Mouse (Mus musculus): ENCODE results near the gene Ncor2. TPM values are rescaled to one million over a fixed set of nuclear protein-coding genes. Genes with fewer than 3 reads are reported as not detected.

Gene Ncor2
- total RNA-seq, 4 experiments from 2014 or later: 81.6 to 92.4 (median 84.5) TPM

DNA sequence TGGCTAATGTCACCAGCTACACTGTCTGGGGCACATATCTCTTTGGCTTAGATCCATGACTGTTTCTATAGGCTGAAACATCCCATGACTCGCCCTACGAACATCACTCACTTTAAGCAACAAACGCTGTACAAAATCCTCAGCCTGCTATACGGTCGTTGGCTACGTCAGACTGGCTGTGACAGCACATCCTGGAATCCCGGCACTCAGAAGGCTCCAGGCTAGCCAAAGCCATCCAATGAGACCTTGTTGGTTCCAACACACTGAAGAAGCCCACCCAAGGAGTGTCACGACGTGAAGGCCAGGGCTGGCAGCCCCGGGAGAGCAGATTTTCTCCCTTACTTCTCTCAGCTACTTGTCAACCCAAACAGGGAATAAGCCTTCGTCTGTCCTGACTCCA is 82.7 kb downstream of the Ncor2 start:
- no peak for DNase-seq (ENCODE audit: low spot score)

DNA sequence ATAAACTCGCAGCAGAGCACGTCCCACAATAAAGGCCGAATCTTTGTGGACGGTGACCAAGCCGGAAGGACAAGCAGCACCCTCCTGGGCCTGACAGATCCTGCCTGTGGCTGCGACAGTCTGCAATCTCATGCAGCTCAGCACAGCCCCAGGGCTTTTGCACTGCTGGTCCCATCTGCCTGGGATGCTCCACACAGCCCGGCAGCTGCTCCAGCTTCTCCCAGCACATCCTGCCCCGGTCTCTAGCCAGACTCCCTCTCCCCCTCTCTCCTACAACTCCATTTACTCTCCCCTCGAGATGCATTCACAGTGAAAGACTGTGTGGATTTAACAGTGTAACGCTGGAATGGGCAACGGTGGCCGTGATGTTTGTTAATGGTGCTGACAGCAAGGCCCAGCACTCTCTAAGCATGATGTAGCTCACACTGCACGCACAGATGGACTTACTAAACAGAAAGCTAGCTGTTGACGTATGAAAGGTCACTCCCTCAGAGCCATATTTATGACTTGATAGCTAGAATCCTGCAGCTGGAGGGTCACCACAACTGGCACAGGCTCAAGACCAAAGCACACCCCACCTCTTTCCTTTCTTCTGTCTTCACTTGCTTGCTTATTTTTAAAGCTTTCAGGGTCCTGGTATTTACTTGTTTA is 83.4 kb downstream of the Ncor2 start:
- no peak for DNase-seq (ENCODE audit: low spot score)

DNA sequence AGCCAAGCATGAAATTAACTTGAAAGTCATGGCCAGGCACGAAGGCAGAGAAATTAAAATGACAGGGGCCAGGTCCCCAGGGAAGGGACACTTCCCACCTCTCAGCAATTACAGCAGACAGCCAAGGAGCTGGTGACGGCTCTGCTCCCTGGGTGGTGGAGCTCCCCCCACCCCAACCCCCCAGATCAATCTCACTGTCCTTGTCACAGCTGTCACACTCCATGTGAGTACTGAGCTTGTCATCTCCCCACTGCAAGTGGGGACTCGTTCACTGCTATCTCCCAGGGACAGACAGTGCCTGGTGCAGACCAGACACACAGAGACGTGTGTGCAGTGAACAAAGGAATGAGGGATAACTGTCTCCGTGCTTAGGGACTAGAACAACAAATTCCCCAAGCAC is 85.2 kb downstream of the Ncor2 start:
- no peak for DNase-seq (ENCODE audit: low spot score)

- DNase-seq (ENCODE audit: low spot score): no peak
Observed at GRCm38 (mm10) chr5:125088076-125088475, 90.9 kb downstream of the Ncor2 start.

DNA sequence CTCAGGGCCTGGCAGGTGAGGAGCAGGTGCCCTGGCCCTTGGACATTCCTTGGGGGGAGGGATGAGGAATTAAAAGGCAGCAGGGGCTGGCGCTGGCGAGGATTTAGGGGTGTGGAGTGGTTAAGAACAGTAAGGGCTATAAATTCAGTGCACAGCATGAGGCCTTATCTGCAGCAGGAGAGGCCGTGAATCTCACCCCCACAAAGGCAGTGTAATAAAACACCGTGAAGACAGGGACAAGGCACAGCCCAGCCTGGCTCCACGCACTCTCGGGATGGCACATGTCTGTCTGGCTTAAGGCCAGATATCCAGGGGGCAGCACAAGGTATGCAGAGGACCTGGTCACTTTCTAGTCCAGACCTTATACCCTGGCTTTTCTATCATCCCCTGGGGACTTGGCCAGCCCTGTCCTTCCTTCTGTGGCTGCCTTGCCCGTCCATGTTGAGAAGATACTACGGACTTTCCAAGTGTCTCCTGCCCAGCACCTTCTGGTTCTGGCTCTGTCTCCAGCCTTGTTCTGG is 93.9 kb downstream of the Ncor2 start:
- no peak for DNase-seq (ENCODE audit: low spot score)

DNA sequence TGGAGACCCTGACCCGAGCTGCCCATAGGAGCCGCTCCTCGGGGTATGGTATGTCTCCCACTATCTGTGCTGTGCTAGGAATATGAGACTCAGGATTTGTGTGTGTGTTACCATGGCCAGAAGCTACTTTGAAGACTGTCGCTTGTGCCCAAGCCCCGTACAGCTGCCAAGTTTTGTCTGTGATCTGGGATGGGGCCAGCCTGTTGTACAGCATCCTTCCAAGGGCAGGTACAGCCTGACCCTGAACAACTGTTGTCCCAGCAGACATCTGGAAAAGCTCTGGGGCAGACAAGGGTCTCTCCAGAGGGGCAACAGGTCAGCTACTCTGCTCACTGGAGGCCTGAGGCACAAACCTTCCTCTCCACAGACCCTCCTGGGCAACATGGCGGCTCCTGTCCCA is 95.3 kb downstream of the Ncor2 start:
- no peak for DNase-seq (ENCODE audit: low spot score)

GRCm38 (mm10) chr5:125081318-125082101 is 97.5 kb downstream of the Ncor2 start:
- peak; percentile 85 for DNase-seq (ENCODE audit: low spot score)

- DNase-seq (ENCODE audit: low spot score): no peak
Observed at GRCm38 (mm10) chr5:125080787-125081317, 98.2 kb downstream of the Ncor2 start.

DNA sequence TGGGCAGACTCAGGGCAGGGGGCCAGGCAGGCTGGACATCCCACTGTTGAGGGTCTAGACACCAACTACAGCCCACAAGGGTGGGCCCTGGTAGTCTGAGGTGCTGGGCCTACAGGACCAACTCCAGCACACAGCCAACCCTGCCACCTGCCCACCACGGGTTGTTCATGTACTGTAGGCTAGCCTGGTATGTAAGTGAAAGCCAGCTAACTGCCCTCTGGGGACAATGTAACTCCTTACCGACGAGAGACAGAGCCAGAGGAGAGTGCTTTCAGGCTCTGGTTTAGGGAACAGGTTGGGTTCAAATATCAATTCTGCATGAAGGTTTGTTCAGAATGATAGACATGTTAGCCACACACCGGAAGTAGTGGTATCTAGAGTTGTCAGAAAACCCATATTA is 98.7 kb downstream of the Ncor2 start:
- DNase-seq (ENCODE audit: low spot score): no peak

GRCm38 (mm10) chr5:125078220-125078619 is 100.8 kb downstream of the Ncor2 start:
- no peak for DNase-seq (ENCODE audit: low spot score)

DNA sequence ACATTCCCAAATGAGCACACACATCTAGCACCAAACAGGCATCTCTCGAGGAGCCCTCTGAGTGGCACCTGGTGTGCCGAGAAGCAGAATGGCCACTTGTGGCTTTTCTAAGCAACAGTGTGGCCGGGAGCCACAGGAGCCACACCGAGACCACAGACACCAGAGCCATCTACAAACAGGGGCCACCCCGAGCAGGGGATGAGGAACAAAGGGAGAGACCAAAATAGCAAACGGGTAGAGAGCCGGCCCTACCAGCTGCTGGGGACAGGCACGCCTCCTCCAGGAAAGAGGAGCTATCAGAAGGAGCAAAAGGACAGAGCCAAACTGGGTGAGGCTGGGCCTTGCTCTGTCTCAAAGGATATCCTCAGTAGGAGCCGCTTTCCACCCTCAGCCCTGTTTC is 102.8 kb downstream of the Ncor2 start:
- DNase-seq (ENCODE audit: low spot score): no peak

DNA sequence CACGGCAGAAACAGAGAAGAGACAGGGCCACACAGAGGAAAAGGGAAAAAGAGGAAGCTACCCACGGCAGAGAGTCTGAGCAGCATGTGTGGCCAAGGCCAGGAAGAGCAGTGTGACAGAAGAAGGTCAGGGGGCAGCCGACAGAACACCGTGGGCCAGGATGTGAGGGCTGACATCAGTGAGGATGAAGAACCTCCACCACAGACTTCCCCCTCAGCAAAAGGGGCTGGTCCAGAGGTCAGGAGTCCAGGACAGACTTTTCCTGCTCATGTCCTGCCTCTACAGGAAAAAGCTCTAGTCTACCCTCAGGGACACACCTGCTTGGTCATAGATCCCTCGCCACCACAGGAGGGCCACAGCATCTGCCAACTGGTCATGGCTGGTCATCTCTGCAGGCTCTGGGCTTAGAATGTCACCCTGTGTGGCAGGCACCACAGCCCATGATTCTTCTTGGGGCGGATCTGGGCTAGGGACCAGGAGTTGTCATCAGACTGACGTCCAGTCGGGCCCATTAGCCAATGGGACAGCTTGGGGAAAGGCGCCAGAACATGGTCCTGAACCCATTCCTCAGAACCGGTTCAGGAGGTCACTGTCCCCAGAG is 104.3 kb downstream of the Ncor2 start:
- DNase-seq (ENCODE audit: low spot score): no peak

DNA sequence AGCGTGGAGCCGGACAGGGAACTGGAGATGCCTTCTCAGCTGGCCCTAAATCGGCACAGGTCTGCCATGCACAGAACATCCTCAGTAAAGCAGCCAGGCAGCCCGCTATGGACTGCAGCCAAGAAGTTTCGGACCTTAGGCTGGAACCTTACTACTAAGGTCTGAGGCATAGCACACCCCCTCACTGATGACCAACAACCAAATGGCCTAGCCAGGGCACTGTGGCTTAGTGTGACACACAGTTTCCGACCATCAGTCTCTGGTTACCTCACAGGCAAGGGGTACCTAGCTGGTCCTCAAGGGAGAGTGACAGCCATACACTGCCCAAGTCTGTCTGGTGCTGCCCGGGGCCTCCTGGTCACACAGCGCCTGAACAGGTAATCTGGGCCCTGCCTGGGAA is 105.1 kb downstream of the Ncor2 start:
- no peak for DNase-seq (ENCODE audit: low spot score)

DNA sequence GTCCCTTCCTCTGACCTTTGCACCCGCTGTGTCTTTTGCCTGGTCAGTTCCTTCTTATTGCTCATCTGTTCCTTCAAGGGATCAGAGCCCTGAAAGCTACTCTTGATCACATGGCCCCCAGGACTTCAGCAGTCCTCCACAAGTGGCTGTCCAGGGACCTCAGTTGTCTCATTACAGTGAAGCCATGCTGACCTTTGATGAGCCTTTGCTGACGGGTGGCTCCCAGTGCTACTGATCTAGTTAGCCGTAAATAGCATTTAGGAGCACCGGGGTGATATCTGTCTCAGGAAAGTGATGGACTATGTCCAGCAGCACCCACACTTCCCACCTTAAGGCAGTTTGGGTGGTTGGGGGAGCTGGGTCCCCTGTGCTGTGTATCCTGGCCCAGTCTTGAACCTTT is 105.7 kb downstream of the Ncor2 start:
- DNase-seq (ENCODE audit: low spot score): no peak

DNA sequence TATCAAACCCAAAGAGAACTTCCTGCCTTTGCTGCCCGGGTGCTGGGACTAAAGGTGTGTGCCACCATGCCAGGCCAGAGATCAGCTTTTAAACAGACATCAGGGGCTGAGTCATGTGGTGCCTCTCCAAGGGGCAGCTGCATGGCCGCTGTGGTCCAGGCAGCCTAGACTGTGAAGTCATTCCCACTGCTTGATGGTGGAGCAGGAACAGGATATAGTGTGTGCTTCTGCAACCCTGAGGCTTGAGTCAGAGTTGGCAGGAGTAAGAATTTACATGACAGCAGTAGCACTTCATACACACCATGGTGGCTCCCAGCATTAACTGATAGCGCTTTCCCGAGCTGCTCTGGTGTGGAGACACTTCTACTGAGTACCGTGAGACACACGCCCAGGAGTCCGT is 106.6 kb downstream of the Ncor2 start:
- no peak for DNase-seq (ENCODE audit: low spot score)

GRCm38 (mm10) chr5:125071919-125072318 is 107.1 kb downstream of the Ncor2 start:
- DNase-seq (ENCODE audit: low spot score): no peak

DNA sequence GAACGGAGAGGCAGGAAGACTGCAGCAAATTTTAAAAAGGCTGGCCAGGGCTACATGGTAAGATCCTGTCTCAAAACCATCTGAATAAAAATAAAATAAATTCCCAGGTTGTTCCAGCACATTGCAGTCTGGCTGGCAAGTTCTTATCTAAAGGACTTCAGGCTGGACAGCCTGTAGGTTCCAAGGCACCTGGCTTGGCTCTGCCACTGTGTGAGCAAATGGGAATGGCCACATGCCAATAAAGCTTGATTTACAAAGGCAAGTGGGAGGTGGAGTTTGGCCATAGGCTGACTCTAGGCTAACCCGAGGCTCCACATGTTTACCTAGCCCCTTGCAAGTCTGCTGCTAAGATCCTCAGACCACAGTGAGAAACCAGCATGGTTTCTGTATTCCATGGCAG is 108.6 kb downstream of the Ncor2 start:
- DNase-seq (ENCODE audit: low spot score): peak; percentile 69

DNA sequence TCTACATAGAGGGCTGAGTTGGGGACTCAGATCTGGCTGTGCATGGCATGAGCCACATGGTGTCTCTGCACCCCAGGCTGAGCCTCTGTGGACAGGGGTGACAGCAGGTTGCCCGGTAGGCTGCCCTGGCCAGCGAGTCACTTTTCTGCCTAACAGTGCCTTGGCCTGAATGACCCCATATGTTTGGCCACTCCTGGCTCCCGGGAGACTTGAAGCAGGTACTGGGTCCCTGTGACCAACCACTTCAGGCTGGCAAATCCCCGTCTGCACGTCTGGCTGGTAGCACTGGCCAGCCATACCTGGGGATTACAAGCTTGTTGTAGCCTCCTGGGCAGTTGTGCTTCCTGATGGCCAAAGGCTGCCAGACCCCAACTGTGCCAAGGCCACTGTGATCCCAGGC is 109.1 kb downstream of the Ncor2 start:
- no peak for DNase-seq (ENCODE audit: low spot score)

DNA sequence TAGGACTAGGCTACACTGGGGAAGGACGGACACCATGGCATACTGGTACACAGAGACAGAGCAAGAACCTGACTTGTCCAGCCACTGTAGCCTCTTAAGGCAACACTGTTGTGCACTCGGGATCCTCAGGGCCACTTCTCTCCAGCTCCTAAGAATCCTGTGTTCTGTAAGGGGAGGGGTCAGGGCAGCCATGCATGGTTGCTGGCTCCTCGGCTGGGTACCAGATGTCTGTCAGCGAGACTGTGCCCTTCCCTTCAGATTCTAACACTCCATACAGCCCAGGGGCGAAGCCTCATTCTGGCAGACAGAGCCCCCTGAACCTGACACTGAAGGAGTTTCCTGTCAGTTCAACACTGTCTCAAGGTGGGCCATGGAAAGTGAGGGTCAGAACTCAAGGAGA is 109.6 kb downstream of the Ncor2 start:
- no peak for DNase-seq (ENCODE audit: low spot score)

GRCm38 (mm10) chr5:125068371-125068951 is 110.6 kb downstream of the Ncor2 start:
- DNase-seq (ENCODE audit: low spot score): no peak

- no peak for DNase-seq (ENCODE audit: low spot score)
Observed at GRCm38 (mm10) chr5:125067673-125068072, 111.3 kb downstream of the Ncor2 start.
